Mouse (Mus musculus): ENCODE measurements at regions not wholly inside any gene's neighbourhood (a gene's known extent, or its start where the extent isn't known, plus 50 kb on each side); places are given as distances from the start of the nearest gene placed in this dataset.

GRCm38 (mm10) chr5:71381407-71381806 is 166.6 kb downstream of the Cox7b2 start:
- peak; percentile 17 to 64 for DNase-seq (ENCODE audit: low spot score in 2 of 2)

- DNase-seq (ENCODE audit: low spot score in 2 of 2): no peak
Observed at GRCm38 (mm10) chr5:71366196-71366858, 181.7 kb downstream of the Cox7b2 start.

GRCm38 (mm10) chr5:71341512-71341911 is 206.5 kb downstream of the Cox7b2 start:
- no peak for DNase-seq (ENCODE audit: low spot score in 2 of 2)

- no peak for DNase-seq (ENCODE audit: low spot score in 2 of 2)
Observed at GRCm38 (mm10) chr5:71309414-71309813, 213.8 kb upstream of the Gabra2 start.

GRCm38 (mm10) chr5:71262202-71262883 is 166.7 kb upstream of the Gabra2 start:
- no peak for DNase-seq (ENCODE audit: low spot score in 2 of 2)

- DNase-seq (ENCODE audit: low spot score in 2 of 2): no peak
Observed at GRCm38 (mm10) chr5:71249273-71249672, 153.6 kb upstream of the Gabra2 start.

GRCm38 (mm10) chr5:71248318-71249135 is 152.9 kb upstream of the Gabra2 start:
- DNase-seq (ENCODE audit: low spot score in 2 of 2): no peak

- DNase-seq (ENCODE audit: low spot score in 2 of 2): no peak
Observed at GRCm38 (mm10) chr5:71227615-71228014, 132.0 kb upstream of the Gabra2 start.

- no peak for DNase-seq (ENCODE audit: low spot score in 2 of 2)
Observed at GRCm38 (mm10) chr5:71200881-71201280, 105.2 kb upstream of the Gabra2 start.

GRCm38 (mm10) chr5:71177316-71177715 is 81.7 kb upstream of the Gabra2 start:
- DNase-seq (ENCODE audit: low spot score in 2 of 2): no peak

GRCm38 (mm10) chr5:71170378-71170777 is 74.7 kb upstream of the Gabra2 start:
- DNase-seq (ENCODE audit: low spot score in 2 of 2): peak in 1 of 2 experiments; percentile 19
